ENCODE assay signal across 16 mouse cellular contexts in genomic region chr10:120012331-120012730, GRCm38 (mm10).
A peak's percentile ranks its signal among the peaks of the same experiment; 100 is the strongest.
DNase-seq lines count a peak whose midpoint lies in the region; TF ChIP-seq lines count a peak whose summit lies in the region.
"Had no signal": no experiment of that assay in that cellular context is flagged by ENCODE, and none has a peak within 500 bp of the region (broad histone marks: within the 10 kb centered on the region; RNA-seq: fewer than 3 reads in every experiment).

No protein-coding gene starts in this region.

- TF ChIP-seq POLR2A in brain, embryonic 14.5 days (IDR thresholded peaks at IDR 0.05; ENCODE audit: borderline replicate concordance, extremely low read depth, insufficient read depth, insufficient read length, poor library complexity, severe bottlenecking), result no peak

- DNase-seq in layer of hippocampus, postnatal 36 days, result peak; percentile 10 to 15
- no peak for DNase-seq in layer of hippocampus, postnatal 14 days (ENCODE audit: low spot score in 2 of 2)
- DNase-seq in ZHBTc4 (ENCODE audit: low read depth, low spot score), result peak; percentile 9
- peak; percentile 40 for DNase-seq in brain, embryonic 14.5 days (ENCODE audit: low read depth)
- DNase-seq in right cerebral cortex, postnatal 14 days, result peak; percentile 25
- no peak for DNase-seq in cerebellum, adult 11 months
- DNase-seq in kidney, postnatal 36 days, result no peak
- DNase-seq: adrenal gland, adult 8-10 months; B cell, adult 2 months; cerebellum, adult 8-10 months; cerebellum, postnatal 36 days; embryo, embryonic 11 days; gastrocnemius, postnatal 36 days; liver, postnatal 0 days; retina, postnatal 1 day; thymus, postnatal 36 days had no signal

- no peak for TF ChIP-seq CTCF in brain, embryonic 14.5 days (IDR thresholded peaks at IDR 0.05; ENCODE audit: borderline replicate concordance, extremely low read depth, insufficient read depth, insufficient read length)

Comparison
In these comparisons a context has a peak if more than half of its experiments do, and no peak if none do; other contexts are left out.
1. DNase-seq: peak in layer of hippocampus, postnatal 36 days (2 of 2), ZHBTc4 (single experiment), brain, embryonic 14.5 days (single experiment) and right cerebral cortex, postnatal 14 days (single experiment); none in layer of hippocampus, postnatal 14 days (0 of 2), cerebellum, adult 11 months (single experiment) and kidney, postnatal 36 days (0 of 2).